Mouse (Mus musculus) layer of hippocampus, adult 9-11 months (tissue): Measurements from ENCODE around the gene Mfn1.

Source experiments
- DNase-seq: peaks from one replicate; pipeline ENCODE4 v3.0.0; 2022

Mfn1 gene

GRCm38 (mm10) chr3:32510375-32511190, 18.7 kb upstream of the Mfn1 start:
- DNase-seq, result peak; percentile 94

DNA sequence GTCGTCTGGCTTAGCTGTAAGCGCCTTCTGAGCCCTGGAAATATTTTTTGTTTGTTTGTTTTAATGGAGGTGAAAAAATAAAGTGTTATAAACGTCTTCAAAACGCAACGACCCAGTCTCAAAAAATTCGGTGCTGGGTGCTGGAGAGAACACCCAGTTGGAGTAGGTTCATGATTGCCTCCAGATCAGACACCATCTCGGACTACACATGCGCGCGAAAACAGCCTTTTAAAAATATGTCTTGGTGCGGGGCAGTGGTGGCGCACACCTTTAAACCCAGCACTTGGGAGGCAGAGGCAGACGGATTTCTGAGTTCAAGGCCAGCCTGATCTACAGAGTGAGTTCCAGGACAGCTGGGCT, 18.1 kb upstream of the Mfn1 start:
- DNase-seq, result peak; percentile 17

DNA sequence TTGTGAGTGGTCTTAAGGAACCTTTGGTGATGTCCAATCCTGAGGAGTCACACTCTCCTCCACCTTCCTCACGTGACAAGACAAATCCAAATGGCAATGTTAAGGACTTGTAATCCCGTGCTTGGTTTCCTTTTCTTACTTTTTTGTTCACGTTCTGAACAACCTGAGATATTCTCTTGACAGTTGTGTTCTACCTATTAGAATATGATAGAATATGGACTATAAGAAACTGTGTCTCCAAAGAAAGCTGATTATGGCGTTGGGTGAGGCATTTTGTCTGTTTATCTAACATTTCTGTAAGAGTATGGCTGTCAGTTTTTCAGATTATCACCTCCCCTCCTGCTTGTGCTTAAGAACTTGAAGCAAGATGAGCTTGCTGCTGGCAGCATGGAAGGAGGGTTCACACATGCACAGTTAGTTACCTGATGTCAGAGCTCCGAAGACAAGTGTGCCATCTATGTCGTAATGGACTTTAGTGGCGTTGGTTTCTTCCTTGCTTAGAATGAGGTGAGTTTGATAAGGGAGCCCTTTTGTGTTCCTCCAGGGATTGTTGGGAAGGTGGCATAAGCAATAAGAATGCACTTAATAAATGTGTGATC, 16.5 kb upstream of the Mfn1 start:
- no peak for DNase-seq

DNA sequence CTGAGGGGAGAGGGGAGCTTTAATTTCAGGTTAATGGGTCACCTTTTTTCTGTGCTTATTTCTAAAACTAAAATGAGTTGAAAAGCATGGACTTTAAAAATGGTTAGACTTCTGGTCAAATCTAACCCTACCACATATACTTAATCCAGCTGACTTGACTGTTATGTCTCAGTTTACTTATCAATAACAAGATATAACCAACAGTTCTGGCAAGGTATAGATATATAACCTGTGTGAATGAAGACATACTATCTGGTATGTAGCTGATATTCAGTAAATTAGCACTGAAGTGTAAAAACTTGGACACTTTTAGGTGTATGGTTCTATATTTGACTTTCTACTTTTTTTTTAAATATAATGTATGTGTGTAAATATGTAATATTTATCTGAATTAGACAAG, 15.7 kb upstream of the Mfn1 start:
- no peak for DNase-seq

- no peak for DNase-seq
Measured at GRCm38 (mm10) chr3:32527181-32527580, 2.1 kb upstream of the Mfn1 start.

DNA sequence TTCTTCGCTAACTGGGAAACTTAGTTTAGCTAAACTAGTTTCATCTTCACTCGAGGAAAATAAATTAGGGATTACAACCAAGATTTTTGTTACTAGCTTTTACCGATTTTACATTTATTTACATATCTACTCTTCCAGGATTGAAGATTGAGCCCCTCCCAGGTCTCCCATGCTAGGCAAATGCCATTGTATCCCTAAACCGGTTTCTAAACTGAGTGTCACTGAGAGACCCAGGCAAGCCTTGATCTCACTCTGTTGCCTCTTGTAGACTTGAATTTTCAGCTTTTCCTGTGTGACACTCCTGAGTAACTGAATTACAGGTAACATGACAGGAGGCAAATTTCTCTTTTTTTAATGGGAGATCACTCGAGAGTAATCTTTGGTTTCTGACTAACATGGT, 776 bp downstream of the Mfn1 start:
- no peak for DNase-seq

- DNase-seq, result no peak
Measured at GRCm38 (mm10) chr3:32535692-32536091, 6.4 kb downstream of the Mfn1 start.

DNA sequence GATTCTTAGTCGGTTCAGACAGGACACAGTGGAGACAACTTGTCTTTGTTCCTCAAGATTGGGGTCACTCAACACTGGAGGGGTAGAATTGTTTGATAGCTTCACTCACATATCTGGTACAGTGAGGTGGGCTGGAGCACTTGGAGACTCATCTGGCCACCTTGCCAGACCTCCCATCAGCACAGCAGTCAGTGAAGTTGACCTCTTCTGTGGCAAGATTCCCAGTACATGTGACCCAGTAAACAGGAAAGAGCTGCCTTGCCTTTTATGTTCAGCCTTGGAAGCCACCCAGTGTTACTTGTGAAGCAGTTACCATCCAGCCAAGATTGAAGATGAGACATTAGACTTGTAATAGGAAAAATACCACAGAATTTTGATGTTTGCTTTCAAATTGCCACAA, 8.3 kb downstream of the Mfn1 start:
- peak; percentile 74 for DNase-seq

- DNase-seq, result no peak
Measured at GRCm38 (mm10) chr3:32538091-32538490, 8.8 kb downstream of the Mfn1 start.

DNA sequence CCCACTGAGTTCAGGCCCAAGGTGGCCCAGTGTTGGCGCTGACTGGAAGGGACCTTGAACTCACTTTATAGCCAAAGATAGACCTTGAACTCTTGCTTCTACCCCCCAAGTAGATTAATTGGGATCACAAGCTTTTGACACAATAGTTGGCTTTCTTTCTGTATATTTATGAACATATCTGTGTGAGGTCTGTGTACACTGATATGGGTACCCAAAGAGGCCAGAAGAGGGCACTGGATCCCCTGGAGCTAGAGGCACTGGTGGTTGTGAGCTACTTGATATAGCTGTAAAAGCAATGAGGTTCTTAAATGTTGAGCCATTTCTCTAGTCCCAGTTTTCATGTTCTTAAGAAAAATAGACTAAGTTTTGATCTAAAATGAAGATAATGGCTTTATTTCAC, 23.8 kb downstream of the Mfn1 start:
- DNase-seq, result no peak

DNA sequence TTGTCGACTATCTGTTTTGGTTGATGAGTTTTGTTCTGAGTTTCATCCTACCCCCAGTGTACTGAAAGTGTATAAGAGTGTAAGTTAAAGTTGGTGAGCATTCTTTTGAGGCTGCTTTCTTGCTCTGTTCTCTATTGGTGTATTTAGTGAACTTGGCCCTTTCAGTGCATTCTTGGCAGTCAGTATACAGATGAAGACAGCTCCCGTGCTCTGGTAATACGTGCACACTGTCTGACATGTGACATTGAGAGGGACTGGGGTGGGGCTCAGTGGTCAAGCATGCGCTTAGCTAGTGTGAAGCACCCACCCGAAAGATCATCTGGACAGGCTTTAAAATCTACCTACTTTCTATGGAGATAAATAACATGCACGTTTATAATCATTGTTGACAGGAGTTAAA, 34.1 kb downstream of the Mfn1 start:
- no peak for DNase-seq

- DNase-seq, result no peak
Measured at GRCm38 (mm10) chr3:32573086-32573485, 43.8 kb downstream of the Mfn1 start.

- no peak for DNase-seq
Measured at GRCm38 (mm10) chr3:32573881-32574280, 44.6 kb downstream of the Mfn1 start.

GRCm38 (mm10) chr3:32575151-32575550, 45.9 kb downstream of the Mfn1 start:
- DNase-seq, result no peak

- DNase-seq, result no peak
Measured at GRCm38 (mm10) chr3:32578772-32579171, 49.5 kb downstream of the Mfn1 start.

- DNase-seq, result no peak
Measured at GRCm38 (mm10) chr3:32580738-32581137, 51.5 kb downstream of the Mfn1 start.

DNA sequence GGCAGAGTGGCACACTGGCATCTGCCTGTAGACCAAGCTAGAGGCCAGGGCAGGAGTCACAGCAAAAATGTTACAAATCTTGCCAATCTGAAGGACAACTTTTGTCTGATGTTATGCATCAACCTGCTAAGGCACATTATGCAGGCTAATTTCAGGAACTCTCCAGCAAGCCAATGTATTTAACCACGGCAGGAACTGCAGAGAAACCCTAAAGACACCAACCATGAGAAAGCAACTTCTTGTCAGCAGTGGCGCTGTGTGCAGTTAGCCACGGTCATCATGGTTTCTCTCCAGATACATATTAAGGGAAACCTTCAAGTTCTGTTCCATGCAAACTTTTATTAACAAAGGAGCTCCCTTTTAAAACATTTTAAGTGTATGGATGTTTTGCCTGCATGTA, 52.6 kb downstream of the Mfn1 start:
- no peak for DNase-seq

DNA sequence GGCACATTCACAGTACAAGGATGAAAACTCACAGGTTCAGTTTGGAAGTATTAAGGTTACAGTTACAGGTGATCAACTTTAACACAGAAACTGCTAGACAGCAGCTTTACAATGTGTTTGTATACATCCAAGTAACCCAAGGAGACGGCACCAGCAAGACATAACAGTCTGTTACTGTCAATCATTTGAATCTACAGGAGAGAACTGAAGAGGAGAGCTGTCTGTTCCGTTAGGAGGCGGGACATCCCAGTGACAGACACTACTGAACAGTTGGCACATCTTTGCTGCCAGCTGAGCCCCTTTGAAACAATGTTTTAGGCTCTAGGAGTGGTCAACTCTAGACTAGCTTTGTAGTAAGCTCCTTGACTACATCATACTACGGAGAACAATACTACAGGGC, 54.2 kb downstream of the Mfn1 start:
- DNase-seq, result no peak

DNA sequence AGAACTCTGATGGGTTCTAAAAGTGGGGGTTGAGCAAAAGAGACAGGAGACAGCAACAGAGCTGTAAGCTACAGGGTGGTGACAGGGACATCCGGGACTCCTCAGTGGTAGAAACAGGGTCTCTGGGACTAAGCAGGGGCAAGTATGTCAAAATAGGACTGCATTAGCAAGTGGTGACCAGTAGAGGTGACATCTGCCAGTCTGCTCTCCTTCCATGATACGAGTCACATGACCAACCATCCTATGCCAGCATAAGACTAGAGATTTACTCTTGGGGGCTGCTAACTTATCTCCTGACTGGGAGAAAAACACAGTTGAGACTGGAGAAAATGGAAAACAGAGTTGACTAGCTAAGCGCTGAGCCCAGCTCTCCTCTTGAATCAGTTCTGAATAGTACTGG, 57.0 kb downstream of the Mfn1 start:
- no peak for DNase-seq

DNA sequence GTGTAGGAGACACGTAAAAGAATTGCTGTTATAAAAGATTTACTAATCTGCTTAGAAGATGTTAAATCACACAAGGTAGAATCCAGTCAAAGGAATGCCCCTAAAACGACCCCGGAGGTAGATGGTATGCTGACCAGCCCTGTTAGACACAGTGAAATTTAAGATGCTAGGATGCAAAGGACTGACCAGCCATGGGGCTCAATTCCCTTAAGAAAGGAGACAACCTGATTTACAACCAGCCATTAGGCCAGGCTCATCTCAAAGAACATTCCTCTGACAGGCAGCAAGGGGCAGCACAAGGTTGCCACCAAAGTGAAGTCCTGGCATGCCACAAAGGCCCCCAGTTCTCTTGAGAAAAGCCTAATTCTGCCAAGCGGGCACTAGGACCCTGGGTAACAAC, 65.8 kb downstream of the Mfn1 start:
- no peak for DNase-seq

- DNase-seq, result no peak
Measured at GRCm38 (mm10) chr3:32599328-32599727, 70.1 kb downstream of the Mfn1 start.

- no peak for DNase-seq
Measured at GRCm38 (mm10) chr3:32601055-32601454, 71.8 kb downstream of the Mfn1 start.

DNA sequence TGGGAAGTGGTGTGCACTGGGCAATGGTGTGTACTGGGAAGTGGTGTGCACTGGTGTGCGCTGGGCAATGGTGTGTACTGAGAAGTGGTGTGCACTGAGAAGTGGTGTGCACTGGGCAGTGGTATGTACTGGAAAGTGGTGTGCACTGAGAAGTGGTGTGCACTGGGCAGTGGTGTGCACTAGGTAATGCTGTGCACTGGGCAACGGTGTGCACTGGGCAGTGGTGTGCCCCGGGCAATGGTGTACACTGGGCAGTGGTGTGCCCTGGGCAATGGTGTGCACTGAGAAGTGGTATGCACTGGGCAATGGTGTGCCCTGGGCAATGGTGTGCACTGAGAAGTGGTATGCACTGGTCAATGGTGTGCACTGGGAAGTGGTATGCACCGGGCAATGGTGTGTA, 80.0 kb downstream of the Mfn1 start:
- no peak for DNase-seq

GRCm38 (mm10) chr3:32610560-32610959, 81.3 kb downstream of the Mfn1 start:
- DNase-seq, result peak; percentile 59

DNA sequence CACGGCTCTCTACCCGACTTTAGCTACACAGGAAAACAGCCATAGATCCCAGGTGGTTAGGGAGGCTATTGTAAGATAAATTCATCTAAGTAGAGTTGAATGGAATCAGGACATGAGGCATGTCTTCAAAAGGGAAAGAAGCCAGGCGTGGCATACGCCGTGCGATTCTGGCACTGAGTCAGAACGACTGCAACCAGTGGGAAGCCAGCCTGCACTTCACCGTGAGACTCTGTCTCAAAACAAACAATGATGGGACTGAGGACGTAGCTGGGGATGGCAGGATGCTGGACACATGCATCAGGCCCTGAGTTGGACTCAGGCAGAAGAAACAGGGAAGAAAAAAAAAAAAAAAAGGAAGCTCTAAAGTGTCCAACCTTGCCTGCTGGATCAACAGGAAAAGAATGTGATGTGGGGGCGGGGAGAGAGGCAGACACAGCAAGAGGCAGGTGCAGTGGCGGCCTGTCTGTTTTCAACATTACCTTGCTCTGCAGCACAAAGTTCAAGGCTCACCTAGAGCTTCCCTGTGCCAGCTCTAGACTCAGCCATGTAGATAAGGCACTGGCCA, 82.4 kb downstream of the Mfn1 start:
- DNase-seq, result no peak
